Mouse (Mus musculus) heart, embryonic 16.5 days (tissue): ENCODE results near the gene Agfg2. TPM values are rescaled to one million over a fixed set of nuclear protein-coding genes. Genes with fewer than 3 reads are reported as not detected.

ENCODE experiments used
- ATAC-seq: fragments of 200-750 bp; cut with Nextera tagmentation; replicated peaks from 2 replicates; pipeline ENCODE4 v1.8.0; 2017; ENCODE audit warnings: moderate number of reproducible peaks; ENCODE audit not compliant: insufficient read depth, low FRiP score; ENCODE audit errors: extremely low read depth
- H3K27ac ChIP-seq: fragments of 300-500 bp; sonication (generic); 2 replicates; pipeline ENCODE4 v1.5.1; 2014; ENCODE audit warnings: mild to moderate bottlenecking, low read length, control low read depth, moderate library complexity
- H3K27me3 ChIP-seq: fragments of 300-500 bp; sonication (generic); 2 replicates; pipeline ENCODE4 v1.6.1; 2014; ENCODE audit warnings: low read length, mixed read lengths; ENCODE audit not compliant: control insufficient read depth, insufficient read depth
- H3K36me3 ChIP-seq: fragments of 300-500 bp; sonication (generic); 2 replicates; pipeline ENCODE4 v1.6.1; 2014; ENCODE audit not compliant: control insufficient read depth, insufficient read depth
- H3K4me1 ChIP-seq: fragments of 300-500 bp; sonication (generic); 2 replicates; pipeline ENCODE4 v1.6.1; 2014; ENCODE audit warnings: low read length, mixed read lengths; ENCODE audit not compliant: control insufficient read depth, insufficient read depth
- H3K4me2 ChIP-seq: fragments of 300-500 bp; sonication (generic); 2 replicates; pipeline ENCODE4 v1.6.1; 2014; ENCODE audit warnings: low read depth, mild to moderate bottlenecking, control low read depth, low read length
- H3K4me3 ChIP-seq: fragments of 300-500 bp; sonication (generic); 2 replicates; pipeline ENCODE4 v1.5.1; 2014; ENCODE audit warnings: mild to moderate bottlenecking, control low read depth, low read length
- H3K9ac ChIP-seq: fragments of 300-500 bp; sonication (generic); 2 replicates; pipeline ENCODE4 v1.6.1; 2014; ENCODE audit warnings: low read length, control low read depth
- H3K9me3 ChIP-seq: fragments of 300-500 bp; sonication (generic); replicated peaks from 2 replicates; pipeline ENCODE4 v1.6.1; 2016; ENCODE audit warnings: low read length; ENCODE audit not compliant: control insufficient read depth
- WGBS: fragments of 180-500 bp; shearing (Covaris S2); extraction: QIAGEN DNeasy Blood & Tissue Kit; methylation state at CpG from one replicate; pipeline ENCODE4 v1.1.7; 2014; 5-methylcytosine and 5-hydroxymethylcytosine counted together
- polyA plus RNA-seq: library from polyadenylated mRNA; unstranded; fragments of >200 nt; fragmentation: Nextera tagmentation; extraction: Ambion mirVana; gene quantifications from 2 replicates; pipeline ENCODE4 v1.2.1, GENCODE M21; 2015

Gene Agfg2
- polyA plus RNA-seq, 1 experiment from 2014 or later: 21.0 TPM

GRCm38 (mm10) chr5:137689974-137690373 lies 5.4 kb upstream of the Agfg2 start:
- H3K9ac ChIP-seq: no peak overlapping the region
- H3K27ac ChIP-seq: peak overlapping the region; percentile 13; the same call in 1 of the 2 replicates
- H3K4me2 ChIP-seq: no peak overlapping the region
- no peaks in the 10 kb centered on the region for H3K36me3 ChIP-seq
- ATAC-seq: no peak
- no peaks in the 10 kb centered on the region for H3K9me3 ChIP-seq
- H3K4me3 ChIP-seq: no peak overlapping the region
- WGBS: 76% methylated on average over 3 of the region's 3 CpGs
- H3K27me3 ChIP-seq: no peaks in the 10 kb centered on the region
- H3K4me1 ChIP-seq: peaks cover 5% of the 10 kb centered on the region

- Histone ChIP-seq H3K27ac (no peak overlapping the region), H3K27me3 (no peaks in the 10 kb centered on the region), H3K9me3 (no peaks in the 10 kb centered on the region), H3K4me3 (no peak overlapping the region), H3K36me3 (no peaks in the 10 kb centered on the region), H3K4me2 (no peak overlapping the region), H3K9ac (no peak overlapping the region), H3K4me1 (peaks cover 20% of the 10 kb centered on the region)
- 69% methylated on average over 6 of the region's 6 CpGs for WGBS
- no peak for ATAC-seq
Observed at GRCm38 (mm10) chr5:137686127-137686790, 1.7 kb upstream of the Agfg2 start.

- H3K4me3 ChIP-seq: no peak overlapping the region
- no peaks in the 10 kb centered on the region for H3K36me3 ChIP-seq
- no peak overlapping the region for H3K4me2 ChIP-seq
- peaks cover 19% of the 10 kb centered on the region for H3K4me1 ChIP-seq
- H3K27me3 ChIP-seq: no peaks in the 10 kb centered on the region
- no peak overlapping the region for H3K27ac ChIP-seq
- H3K9me3 ChIP-seq: no peaks in the 10 kb centered on the region
- ATAC-seq: no peak
- 92% methylated on average over 3 of the region's 3 CpGs for WGBS
- no peak overlapping the region for H3K9ac ChIP-seq
Observed at GRCm38 (mm10) chr5:137685653-137686052, 1.1 kb upstream of the Agfg2 start.

GRCm38 (mm10) chr5:137683388-137684293 lies 885 bp downstream of the Agfg2 start:
- Histone ChIP-seq H3K27me3 (no peaks in the 10 kb centered on the region), H3K4me3 (peak overlapping the region; percentile 87), H3K4me1 (peaks cover 15% of the 10 kb centered on the region), H3K9me3 (no peaks in the 10 kb centered on the region), H3K27ac (peak overlapping the region; percentile 84), H3K9ac (peak overlapping the region; percentile 81), H3K36me3 (no peaks in the 10 kb centered on the region), H3K4me2 (peak overlapping the region; percentile 96)
- 7% methylated on average over 25 of the region's 28 CpGs for WGBS
- peak; percentile 2; the same call in 1 of the 2 replicates for ATAC-seq

- H3K36me3 ChIP-seq: peaks cover under 1% of the 10 kb centered on the region; the same call in 1 of the 2 replicates
- H3K27ac ChIP-seq: no peak overlapping the region
- no peak for ATAC-seq
- no peaks in the 10 kb centered on the region for H3K27me3 ChIP-seq
- WGBS: 90% methylated on average over 6 of the region's 6 CpGs
- H3K9me3 ChIP-seq: no peaks in the 10 kb centered on the region
- H3K9ac ChIP-seq: no peak overlapping the region
- H3K4me3 ChIP-seq: no peak overlapping the region
- no peak overlapping the region for H3K4me2 ChIP-seq
- H3K4me1 ChIP-seq: peaks cover 15% of the 10 kb centered on the region
Observed at GRCm38 (mm10) chr5:137682526-137682925, 2.0 kb downstream of the Agfg2 start.

- Histone ChIP-seq H3K4me1 (peaks cover 15% of the 10 kb centered on the region), H3K9ac (no peak overlapping the region), H3K9me3 (no peaks in the 10 kb centered on the region), H3K27ac (no peak overlapping the region), H3K4me3 (no peak overlapping the region), H3K27me3 (no peaks in the 10 kb centered on the region), H3K36me3 (peaks cover 4% of the 10 kb centered on the region; the same call in 1 of the 2 replicates), H3K4me2 (no peak overlapping the region)
- 83% methylated on average over 4 of the region's 4 CpGs for WGBS
- no peak for ATAC-seq
Observed at GRCm38 (mm10) chr5:137679726-137680125, 4.8 kb downstream of the Agfg2 start.

- no peak for ATAC-seq
- H3K4me2 ChIP-seq: no peak overlapping the region
- H3K4me3 ChIP-seq: no peak overlapping the region
- no peak overlapping the region for H3K27ac ChIP-seq
- no peaks in the 10 kb centered on the region for H3K27me3 ChIP-seq
- H3K9ac ChIP-seq: no peak overlapping the region
- peaks cover 15% of the 10 kb centered on the region for H3K4me1 ChIP-seq
- H3K9me3 ChIP-seq: no peaks in the 10 kb centered on the region
- WGBS: 83% methylated on average over 3 of the region's 3 CpGs
- H3K36me3 ChIP-seq: peaks cover 4% of the 10 kb centered on the region; the same call in 1 of the 2 replicates
Observed at GRCm38 (mm10) chr5:137678736-137679135, 5.8 kb downstream of the Agfg2 start.

- Histone ChIP-seq H3K27me3 (no peaks in the 10 kb centered on the region), H3K4me2 (no peak overlapping the region), H3K36me3 (peaks cover 4% of the 10 kb centered on the region; the same call in 1 of the 2 replicates), H3K9me3 (no peaks in the 10 kb centered on the region), H3K27ac (no peak overlapping the region), H3K4me1 (peaks cover 6% of the 10 kb centered on the region), H3K9ac (no peak overlapping the region), H3K4me3 (no peak overlapping the region)
- no peak for ATAC-seq
- 94% methylated on average over 8 of the region's 8 CpGs for WGBS
Observed at GRCm38 (mm10) chr5:137677859-137678258, 6.7 kb downstream of the Agfg2 start.

GRCm38 (mm10) chr5:137674786-137675185 lies 9.7 kb downstream of the Agfg2 start:
- Histone ChIP-seq H3K4me1 (peaks cover 19% of the 10 kb centered on the region), H3K9me3 (no peaks in the 10 kb centered on the region), H3K27ac (no peak overlapping the region), H3K4me3 (no peak overlapping the region), H3K4me2 (no peak overlapping the region), H3K36me3 (peaks cover 4% of the 10 kb centered on the region; the same call in 1 of the 2 replicates), H3K27me3 (no peaks in the 10 kb centered on the region), H3K9ac (no peak overlapping the region)
- WGBS: 91% methylated on average over 8 of the region's 8 CpGs
- no peak for ATAC-seq
